Mouse (Mus musculus): ENCODE results near the gene Clec2d.

- no peak for TF ChIP-seq CTCF (IDR thresholded peaks at IDR 0.05; ENCODE audit: insufficient read depth, low read length)
- no peak for TF ChIP-seq POLR2A (IDR thresholded peaks at IDR 0.05; ENCODE audit: borderline replicate concordance, extremely low read depth, low read depth, low read length)
Observed at GRCm38 (mm10) chr6:129213497-129213896, 33.1 kb downstream of the Clec2d start.

All from lung, adult 2 months (tissue).